Mouse (Mus musculus) heart, embryonic 13.5 days (tissue): Measurements from ENCODE around the gene Disc1. TPM values are rescaled to one million over a fixed set of nuclear protein-coding genes. Genes with fewer than 3 reads are reported as not detected.

Experiments used
- ATAC-seq: fragments of 200-750 bp; cut with Nextera tagmentation; 2 replicates; pipeline ENCODE4 v1.8.0; 2017; ENCODE audit warnings: moderate TSS enrichment; ENCODE audit not compliant: insufficient number of reproducible peaks, low FRiP score, low TSS enrichment; ENCODE audit errors: extremely low read depth
- H3K27ac ChIP-seq: fragments of 300-500 bp; sonication (generic); replicated peaks from 2 replicates; pipeline ENCODE4 v1.5.1; 2015; ENCODE audit warnings: moderate library complexity, mild to moderate bottlenecking, inconsistent platforms
- H3K27me3 ChIP-seq: fragments of 300-500 bp; sonication (generic); replicated peaks from 2 replicates; pipeline ENCODE4 v1.6.1; 2015; ENCODE audit warnings: mild to moderate bottlenecking, inconsistent platforms
- H3K36me3 ChIP-seq: fragments of 300-500 bp; sonication (generic); 2 replicates; pipeline ENCODE4 v1.6.1; 2015; ENCODE audit warnings: mild to moderate bottlenecking, inconsistent platforms
- H3K4me1 ChIP-seq: fragments of 300-500 bp; sonication (generic); 2 replicates; pipeline ENCODE4 v1.6.1; 2015; ENCODE audit warnings: inconsistent platforms
- H3K4me2 ChIP-seq: fragments of 300-500 bp; sonication (generic); 2 replicates; pipeline ENCODE4 v1.6.1; 2015; ENCODE audit warnings: inconsistent platforms, mild to moderate bottlenecking, moderate library complexity
- H3K4me3 ChIP-seq: fragments of 300-500 bp; sonication (generic); 2 replicates; pipeline ENCODE4 v1.5.1; 2015; ENCODE audit warnings: moderate library complexity, mild to moderate bottlenecking, inconsistent platforms
- H3K9ac ChIP-seq: fragments of 300-500 bp; sonication (generic); 2 replicates; pipeline ENCODE4 v1.6.1; 2015; ENCODE audit warnings: inconsistent platforms, mild to moderate bottlenecking, moderate library complexity
- H3K9me3 ChIP-seq: fragments of 300-500 bp; sonication (generic); 2 replicates; pipeline ENCODE4 v1.6.1; 2016; ENCODE audit warnings: inconsistent platforms
- WGBS: fragments of 180-500 bp; shearing (Covaris S2); methylation state at CpG from one replicate; pipeline ENCODE4 v1.1.7; 2015; ENCODE audit warnings: mixed read lengths; 5-methylcytosine and 5-hydroxymethylcytosine counted together
- microRNA-seq: library from miRNA; unstranded; fragments of <30 nt; microRNA quantifications from one replicate; pipeline ENCODE4, GENCODE M21; 2016
- polyA plus RNA-seq: library from polyadenylated mRNA; unstranded; fragments of >200 nt; fragmentation: Nextera tagmentation; extraction: Ambion mirVana; gene quantifications from 2 replicates; pipeline ENCODE4 v1.2.1, GENCODE M21; 2015

Gene Disc1
- polyA plus RNA-seq, 1 experiment from 2014 or later: 2.2 TPM

DNA sequence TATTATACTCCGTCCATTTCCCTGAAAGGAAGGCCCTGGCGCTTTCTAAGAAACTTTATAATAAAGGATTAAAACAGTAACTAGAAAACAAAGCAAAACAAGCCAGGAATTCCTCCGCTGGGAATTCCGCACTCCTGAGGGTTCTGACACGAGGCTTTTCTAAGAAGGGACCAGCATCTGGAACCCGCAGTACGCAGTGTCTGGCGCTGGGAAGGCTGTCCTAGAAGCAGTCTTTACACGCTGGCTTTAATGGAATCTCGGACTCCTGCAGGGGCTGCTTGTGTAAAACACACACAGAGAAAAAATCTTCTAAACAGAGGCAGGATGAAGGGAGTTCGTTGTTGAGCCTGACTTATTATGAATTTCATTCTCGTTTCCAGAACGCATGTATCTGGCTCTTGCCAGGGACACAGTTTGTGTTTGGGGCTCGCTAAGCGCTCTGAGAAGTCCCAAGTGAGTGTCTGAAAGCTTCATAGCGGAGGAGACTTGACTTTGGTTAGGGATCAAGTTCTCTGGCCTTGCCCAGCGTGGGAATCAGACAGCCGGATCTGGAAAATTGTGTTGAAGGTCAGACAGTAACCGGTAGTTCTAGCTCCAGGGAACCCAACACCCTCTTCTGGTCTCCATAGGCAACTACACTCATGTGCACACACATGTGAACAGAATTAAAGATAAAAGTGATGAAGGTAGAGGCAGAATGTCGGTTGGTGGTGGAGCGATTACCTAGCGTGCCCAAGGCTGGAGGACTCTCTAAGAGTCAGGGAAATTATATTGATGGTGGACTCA is 238.1 kb downstream of the Disc1 start:
- no peaks in the 10 kb centered on the region for H3K9me3 ChIP-seq
- no peaks in the 10 kb centered on the region for H3K27me3 ChIP-seq
- H3K27ac ChIP-seq: peak overlapping the region; percentile 97
- no peak for ATAC-seq
- no peak overlapping the region for H3K4me3 ChIP-seq
- H3K36me3 ChIP-seq: no peaks in the 10 kb centered on the region
- H3K9ac ChIP-seq: no peak overlapping the region
- peaks cover 75% of the 10 kb centered on the region for H3K4me1 ChIP-seq
- no peak overlapping the region for H3K4me2 ChIP-seq
- 75% methylated on average over 22 of the region's 22 CpGs for WGBS

DNA sequence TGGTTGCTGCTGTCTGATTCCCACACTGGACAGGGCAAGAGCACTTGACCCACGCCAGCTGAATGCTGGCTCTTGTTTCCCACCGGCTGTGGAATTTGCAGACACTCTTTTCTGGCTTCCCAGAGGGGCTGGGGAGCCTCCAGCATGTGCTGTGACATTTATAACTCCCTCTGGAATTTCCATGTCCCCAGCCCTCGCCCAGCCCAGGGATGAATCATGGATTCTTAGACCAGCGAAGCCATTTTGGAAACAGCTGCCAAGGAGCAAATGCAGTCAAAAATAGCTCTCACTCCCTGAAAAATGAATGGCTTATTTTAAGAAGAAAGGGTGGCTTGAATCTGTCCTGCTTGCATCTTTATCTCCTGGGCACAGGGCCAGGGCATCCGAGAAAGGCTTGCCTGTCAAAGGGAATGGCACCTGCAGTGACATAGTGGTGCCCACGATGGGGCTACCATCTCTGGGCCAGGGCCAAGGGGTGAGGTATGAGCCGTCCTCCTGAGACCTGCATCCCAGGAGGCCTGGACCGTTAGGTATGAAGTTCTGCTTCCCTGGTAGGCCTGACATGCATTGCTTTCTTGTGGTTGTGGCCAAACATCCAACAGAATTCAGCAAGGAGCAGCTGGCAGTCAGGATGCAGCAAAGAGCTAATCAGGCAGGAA is 239.1 kb downstream of the Disc1 start:
- H3K36me3 ChIP-seq: no peaks in the 10 kb centered on the region
- H3K4me3 ChIP-seq: no peak overlapping the region
- peak overlapping the region; percentile 24; the same call in 1 of the 2 replicates for H3K4me2 ChIP-seq
- H3K9ac ChIP-seq: peak overlapping the region; percentile 19; the same call in 1 of the 2 replicates
- no peaks in the 10 kb centered on the region for H3K27me3 ChIP-seq
- H3K4me1 ChIP-seq: peaks cover 66% of the 10 kb centered on the region
- 11% methylated on average over 8 of the region's 8 CpGs for WGBS
- H3K27ac ChIP-seq: peak overlapping the region; percentile 97
- ATAC-seq: peak; percentile 56; the same call in 1 of the 2 replicates
- H3K9me3 ChIP-seq: no peaks in the 10 kb centered on the region

DNA sequence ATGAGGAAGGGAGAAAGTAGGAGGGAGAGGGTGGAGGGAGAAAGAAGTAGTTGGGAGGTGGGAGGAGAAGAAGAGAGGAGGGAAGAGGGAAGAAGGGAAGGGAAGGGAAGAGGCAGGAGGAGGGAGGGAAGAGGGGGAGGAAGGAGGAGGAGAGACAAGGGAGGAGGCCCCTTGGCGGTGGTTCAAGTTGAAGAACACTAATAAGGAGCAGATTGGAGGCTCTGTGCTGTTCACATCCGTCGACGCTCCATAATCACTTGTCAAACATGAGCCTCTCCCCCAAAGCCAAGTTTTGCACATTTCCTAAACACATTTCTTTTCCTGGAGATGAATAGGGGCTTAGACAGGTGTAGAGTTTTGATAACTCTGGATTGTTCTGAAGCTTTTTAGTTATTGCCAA is 245.3 kb downstream of the Disc1 start:
- no peaks in the 10 kb centered on the region for H3K27me3 ChIP-seq
- WGBS: 37% methylated on average over 4 of the region's 4 CpGs
- no peak for ATAC-seq
- no peak overlapping the region for H3K4me3 ChIP-seq
- peaks cover 39% of the 10 kb centered on the region for H3K4me1 ChIP-seq
- no peak overlapping the region for H3K9ac ChIP-seq
- H3K27ac ChIP-seq: no peak overlapping the region
- no peak overlapping the region for H3K4me2 ChIP-seq
- no peaks in the 10 kb centered on the region for H3K9me3 ChIP-seq
- no peaks in the 10 kb centered on the region for H3K36me3 ChIP-seq

GRCm38 (mm10) chr8:125301931-125302361 is 248.0 kb downstream of the Disc1 start:
- 57% methylated on average over 8 of the region's 8 CpGs for whole genome bisulfite sequencing
- peaks cover 27% of the 10 kb centered on the region for H3K4me1 ChIP-seq
- no peak overlapping the region for H3K4me3 ChIP-seq
- H3K9me3 ChIP-seq: peaks cover 7% of the 10 kb centered on the region; the same call in 1 of the 2 replicates
- no peaks in the 10 kb centered on the region for H3K36me3 ChIP-seq
- no peak overlapping the region for H3K4me2 ChIP-seq
- no peak overlapping the region for H3K27ac ChIP-seq
- no peaks in the 10 kb centered on the region for H3K27me3 ChIP-seq
- no peak overlapping the region for H3K9ac ChIP-seq
- ATAC-seq: no peak

GRCm38 (mm10) chr8:125306665-125307064 is 252.7 kb downstream of the Disc1 start:
- Histone ChIP-seq H3K9me3 (peaks cover 7% of the 10 kb centered on the region; the same call in 1 of the 2 replicates), H3K4me3 (no peak overlapping the region), H3K4me2 (no peak overlapping the region), H3K27me3 (no peaks in the 10 kb centered on the region; the same call in 1 of the 2 replicates), H3K4me1 (peaks cover 26% of the 10 kb centered on the region), H3K9ac (no peak overlapping the region), H3K36me3 (no peaks in the 10 kb centered on the region), H3K27ac (no peak overlapping the region)
- no peak for ATAC-seq
- WGBS: 79% methylated on average over 10 of the region's 10 CpGs

- H3K4me2 ChIP-seq: no peak overlapping the region
- H3K9ac ChIP-seq: no peak overlapping the region
- no peak overlapping the region for H3K4me3 ChIP-seq
- H3K9me3 ChIP-seq: peaks cover 2% of the 10 kb centered on the region; the same call in 1 of the 2 replicates
- no peak for ATAC-seq
- H3K36me3 ChIP-seq: no peaks in the 10 kb centered on the region
- 82% methylated on average over 14 of the region's 14 CpGs for WGBS
- H3K4me1 ChIP-seq: peaks cover 30% of the 10 kb centered on the region
- no peak overlapping the region for H3K27ac ChIP-seq
- no peaks in the 10 kb centered on the region; the same call in 1 of the 2 replicates for H3K27me3 ChIP-seq
Measured at GRCm38 (mm10) chr8:125309985-125310384, 256.0 kb downstream of the Disc1 start.

Small RNAs within 50 kb of the gene (microRNA-seq; reads per million reads assigned to microRNA genes)
- not detected for gene Gm22197

Other genes starting within 250 kb of the Disc1 start
- gene Gnpat, start 191.2 kb upstream of the Disc1 start, polyA plus RNA-seq: 94.8 and 101 TPM in 2 replicates
- 47.8 and 52.9 TPM in 2 replicates for gene 2810004N23Rik, start 191.1 kb upstream of the Disc1 start, polyA plus RNA-seq
- 5.9 and 6.2 TPM in 2 replicates for gene Exoc8, start 156.5 kb upstream of the Disc1 start, polyA plus RNA-seq
- gene Sprtn, start 156.3 kb upstream of the Disc1 start, polyA plus RNA-seq: 6.8 and 7.1 TPM in 2 replicates
- gene Egln1, start 104.9 kb upstream of the Disc1 start, polyA plus RNA-seq: 13.5 and 15.0 TPM in 2 replicates
- 80.3 and 87.4 TPM in 2 replicates for gene Tsnax, start 41.2 kb upstream of the Disc1 start, polyA plus RNA-seq